Mouse (Mus musculus) CH12.LX (cell line): Measurements from ENCODE around the gene Zfp277.

ENCODE experiments used
- CTCF ChIP-seq, 2 experiments: IDR thresholded peaks in 1 of 2; conservative IDR thresholded peaks in 1 of 2; 2 replicates each; pipeline ENCODE4 v1.5.1; 2011 to 2012; ENCODE audit warnings: low read depth in 2 of 2, low read length in 2 of 2, improper control_type of control experiment in 1 of 2, inconsistent platforms in 1 of 2, mild to moderate bottlenecking in 1 of 2, moderate library complexity in 1 of 2
- ELF1 ChIP-seq: IDR thresholded peaks from 2 replicates; pipeline ENCODE4 v1.6.1; 2014; ENCODE audit warnings: low read depth, mild to moderate bottlenecking, inconsistent platforms, low read length, improper control_type of control experiment
- HCFC1 ChIP-seq: IDR thresholded peaks from 2 replicates; pipeline ENCODE4 v1.6.1; 2012; ENCODE audit warnings: low read depth, mild to moderate bottlenecking, inconsistent platforms, low read length, improper control_type of control experiment
- MEF2A ChIP-seq: IDR thresholded peaks from 2 replicates; pipeline ENCODE4 v1.6.1; 2014; ENCODE audit warnings: low read depth, mild to moderate bottlenecking, inconsistent platforms, low read length, improper control_type of control experiment, borderline replicate concordance
- MXI1 ChIP-seq: IDR thresholded peaks from 2 replicates; pipeline ENCODE4 v1.6.1; 2011; ENCODE audit warnings: mild to moderate bottlenecking, low read depth, low read length, improper control_type of control experiment
- POLR2A ChIP-seq: IDR thresholded peaks from 2 replicates; pipeline ENCODE4 v1.6.1; 2011; ENCODE audit warnings: low read depth, mild to moderate bottlenecking, improper control_type of control experiment, low read length
- POLR2AphosphoS2 ChIP-seq: IDR thresholded peaks from 2 replicates; pipeline ENCODE4 v1.6.1; 2011; ENCODE audit warnings: low read depth, low read length, improper control_type of control experiment
- SIN3A ChIP-seq: IDR thresholded peaks from 2 replicates; pipeline ENCODE4 v1.6.1; 2012; ENCODE audit warnings: low read length, improper control_type of control experiment, inconsistent platforms
- TCF12 ChIP-seq: IDR thresholded peaks from 2 replicates; pipeline ENCODE4 v1.6.1; 2014; ENCODE audit warnings: low read depth, mild to moderate bottlenecking, inconsistent platforms, low read length, improper control_type of control experiment
- USF1 ChIP-seq: IDR thresholded peaks from 2 replicates; pipeline ENCODE4 v1.6.1; 2014; ENCODE audit warnings: low read depth, mild to moderate bottlenecking, inconsistent platforms, low read length, improper control_type of control experiment
- USF2 ChIP-seq: conservative IDR thresholded peaks from 2 replicates; pipeline ENCODE4 v1.6.1; 2011; ENCODE audit warnings: low read depth, low read length, improper control_type of control experiment
- ZC3H11A ChIP-seq: IDR thresholded peaks from 2 replicates; pipeline ENCODE4 v1.6.1; 2012; ENCODE audit warnings: low read depth, mild to moderate bottlenecking, inconsistent platforms, low read length, improper control_type of control experiment

DNA sequence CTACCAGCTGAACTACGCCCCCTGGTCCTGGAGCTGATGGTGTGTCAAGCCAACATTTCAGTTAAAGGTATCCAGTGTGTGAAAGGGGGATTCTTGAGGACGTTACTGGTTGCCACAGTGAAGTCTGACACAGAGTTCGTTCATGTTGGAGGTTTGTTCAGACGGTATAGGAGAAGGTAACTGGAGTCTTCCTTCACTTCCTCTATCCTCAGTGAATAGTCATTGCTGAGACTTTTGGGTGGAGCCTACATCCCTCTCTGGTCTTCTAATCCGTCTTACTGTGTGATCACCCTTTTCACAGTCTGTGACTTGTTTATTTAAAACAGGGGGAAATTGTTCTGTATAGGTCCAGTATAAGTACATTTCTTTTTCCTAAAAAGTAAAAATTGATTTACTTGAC is 23.3 kb upstream of the Zfp277 start:
- TF ChIP-seq CTCF (conservative IDR thresholded peaks at IDR 0.05 in 1 of 2, IDR thresholded peaks at IDR 0.05 in 1 of 2; ENCODE audit: low read depth in 2 of 2, low read length in 2 of 2): no peak
- no peak for TF ChIP-seq MXI1
- TF ChIP-seq POLR2AphosphoS2: no peak
- no peak for TF ChIP-seq POLR2A
- no peak for TF ChIP-seq USF2
- no peak for TF ChIP-seq HCFC1
- no peak for TF ChIP-seq MEF2A
- TF ChIP-seq USF1: no peak
- TF ChIP-seq ELF1: no peak
- no peak for TF ChIP-seq SIN3A
- TF ChIP-seq ZC3H11A: no peak
- no peak for TF ChIP-seq TCF12
